Mouse (Mus musculus) olfactory bulb, adult 2 months (tissue): ENCODE results near the gene Stub1.

ENCODE experiments used
- CTCF ChIP-seq: fragments of 200-500 bp; IDR thresholded peaks from 2 replicates; pipeline ENCODE4 v1.5.1; 2012; ENCODE audit warnings: low read depth, mild to moderate bottlenecking, low read length, moderate library complexity; ENCODE audit not compliant: insufficient read depth
- POLR2A ChIP-seq: fragments of 200-500 bp; IDR thresholded peaks from 2 replicates; pipeline ENCODE4 v1.6.1; 2012; ENCODE audit warnings: mild to moderate bottlenecking, low read depth, low read length, moderate library complexity; ENCODE audit not compliant: insufficient read depth

DNA sequence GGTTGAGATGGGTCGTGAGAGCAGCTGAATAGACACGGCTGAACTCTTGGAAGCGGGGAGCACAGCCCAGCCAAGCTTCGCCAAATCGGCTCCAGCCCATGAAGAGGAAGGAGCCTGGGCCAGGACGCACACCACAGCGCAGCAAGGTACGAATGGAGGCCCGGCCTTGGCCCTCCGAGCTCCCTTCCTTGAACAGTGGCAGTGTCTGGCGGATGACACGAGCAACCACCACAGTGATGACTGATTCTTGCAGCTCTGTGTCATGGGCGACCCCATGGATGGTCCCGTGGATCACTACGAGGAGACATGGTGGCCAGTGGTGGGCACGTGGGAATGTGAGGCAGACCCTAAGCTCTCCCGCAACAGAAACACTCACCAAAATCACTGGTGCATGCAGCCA lies 38.2 kb downstream of the Stub1 start:
- no peak for TF ChIP-seq CTCF
- no peak for TF ChIP-seq POLR2A
